Mouse (Mus musculus) c-Kit-positive CD71-negative TER-119-negative erythroid progenitor cells, embryonic 14.5 days (primary cell): ENCODE results near the gene Scoc.

Experiments
- DNase-seq: peaks from one replicate; pipeline ENCODE4 v3.0.0-alpha.2; 2013; ENCODE audit warnings: low read depth

Gene Scoc

DNA sequence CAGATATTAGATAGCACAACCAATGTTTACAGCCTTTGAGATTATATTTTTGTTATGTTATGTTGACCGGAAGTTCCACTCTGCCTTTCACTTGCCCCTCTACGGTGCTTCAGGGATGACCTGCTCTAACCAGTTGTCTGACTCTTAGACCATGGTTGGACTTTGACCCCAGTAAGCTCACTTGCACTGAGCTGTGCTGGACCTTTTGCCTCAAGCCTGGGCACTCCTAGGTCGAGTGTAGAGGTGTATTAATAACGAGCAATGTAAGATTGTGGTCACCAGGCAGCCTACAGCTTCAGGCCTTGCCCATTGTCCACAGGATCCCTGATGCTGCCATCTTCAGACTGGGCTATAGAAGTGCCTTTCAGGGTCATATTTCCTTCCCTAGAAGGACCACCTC lies 60.5 kb downstream of the Scoc start:
- DNase-seq, result no peak

DNA sequence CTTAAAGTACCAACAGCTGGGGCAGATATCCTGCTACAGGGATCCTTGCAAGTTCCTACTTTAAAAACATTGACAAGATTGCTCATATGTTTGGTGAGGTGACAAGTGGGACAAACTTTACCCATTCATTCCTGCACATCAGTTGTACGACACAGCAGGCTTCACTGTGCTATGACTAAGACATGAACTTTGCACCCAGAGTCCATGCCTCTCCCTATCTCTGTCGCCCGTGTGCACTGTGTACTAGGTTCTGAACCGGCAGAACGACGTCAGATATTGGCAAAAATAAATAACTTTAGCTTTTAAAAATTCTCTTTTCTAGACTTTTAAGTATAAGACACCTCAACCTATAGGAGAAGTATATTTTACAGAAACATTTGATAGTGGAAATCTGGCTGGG lies 61.5 kb downstream of the Scoc start:
- DNase-seq, result no peak

DNA sequence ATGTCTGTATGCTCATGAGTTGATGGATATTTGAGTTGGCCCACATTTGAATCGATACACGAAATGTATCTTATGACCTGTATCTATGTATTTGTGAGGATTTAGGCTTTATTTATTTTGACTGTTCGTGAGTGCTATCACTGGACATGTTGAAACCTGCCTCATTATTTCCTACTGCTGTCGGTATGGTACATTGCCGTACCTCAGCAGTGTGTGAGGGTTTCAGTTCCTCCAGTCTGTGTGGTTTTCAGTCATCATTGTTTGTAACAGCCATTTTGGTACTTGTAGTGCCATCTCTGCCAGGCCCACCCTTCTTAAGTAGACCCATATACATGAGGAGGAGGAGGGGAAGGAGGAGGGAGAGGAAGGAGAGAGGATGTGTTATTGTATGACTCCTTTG lies 63.9 kb downstream of the Scoc start:
- DNase-seq, result no peak

DNA sequence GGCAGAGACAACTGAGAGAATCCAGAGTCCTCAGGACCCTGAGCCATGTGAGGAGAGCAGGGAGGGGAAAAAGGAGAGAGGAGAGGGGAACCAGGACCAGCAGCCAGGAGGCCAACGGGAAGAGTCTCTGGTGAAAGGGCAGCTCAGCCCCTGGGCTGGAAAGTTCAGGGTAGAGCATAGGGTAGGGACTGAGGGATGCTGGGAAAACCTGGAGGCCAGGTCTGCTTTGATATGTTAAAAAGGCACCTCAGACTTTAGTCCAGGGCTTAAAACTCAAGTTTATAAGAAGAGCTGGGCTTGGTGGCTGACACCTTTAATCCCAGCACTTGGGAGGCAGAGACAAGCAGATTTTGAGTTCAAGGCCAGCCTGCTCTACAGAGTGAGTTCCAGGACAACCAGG lies 65.7 kb downstream of the Scoc start:
- DNase-seq, result no peak

DNA sequence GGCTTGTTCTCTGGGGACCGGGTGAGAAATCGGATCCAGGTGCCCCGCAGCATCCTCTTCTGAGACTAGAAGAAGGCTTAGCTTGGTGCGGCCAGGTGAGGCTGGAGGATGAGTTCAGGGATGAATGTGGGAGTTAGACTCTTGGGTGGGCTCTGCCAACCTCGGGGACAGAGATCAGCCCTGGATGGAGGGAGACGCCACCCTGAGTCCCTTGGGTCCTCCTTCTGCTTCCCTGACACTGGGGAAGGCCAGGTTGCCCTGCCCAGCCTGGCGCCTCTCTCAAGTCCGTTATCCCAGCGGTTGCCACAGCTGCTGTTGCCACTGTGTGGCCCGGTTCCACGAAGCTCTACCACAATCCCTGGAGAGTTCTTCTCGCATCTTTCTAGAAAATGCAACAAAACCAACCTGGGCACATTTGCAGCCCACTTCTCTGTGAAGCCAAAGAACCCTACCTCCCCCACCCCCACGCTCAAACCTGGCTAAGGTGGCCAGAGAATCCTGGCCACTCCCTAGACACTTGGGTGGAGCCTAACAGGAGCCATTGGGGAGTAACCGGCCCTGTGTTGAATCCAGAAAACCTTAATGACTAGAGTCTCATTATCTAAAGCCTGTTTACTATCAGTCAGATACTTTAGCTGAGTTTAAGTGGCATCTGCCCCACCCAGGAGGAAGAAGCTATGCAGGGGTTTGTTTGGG lies 68.0 kb downstream of the Scoc start:
- no peak for DNase-seq

DNA sequence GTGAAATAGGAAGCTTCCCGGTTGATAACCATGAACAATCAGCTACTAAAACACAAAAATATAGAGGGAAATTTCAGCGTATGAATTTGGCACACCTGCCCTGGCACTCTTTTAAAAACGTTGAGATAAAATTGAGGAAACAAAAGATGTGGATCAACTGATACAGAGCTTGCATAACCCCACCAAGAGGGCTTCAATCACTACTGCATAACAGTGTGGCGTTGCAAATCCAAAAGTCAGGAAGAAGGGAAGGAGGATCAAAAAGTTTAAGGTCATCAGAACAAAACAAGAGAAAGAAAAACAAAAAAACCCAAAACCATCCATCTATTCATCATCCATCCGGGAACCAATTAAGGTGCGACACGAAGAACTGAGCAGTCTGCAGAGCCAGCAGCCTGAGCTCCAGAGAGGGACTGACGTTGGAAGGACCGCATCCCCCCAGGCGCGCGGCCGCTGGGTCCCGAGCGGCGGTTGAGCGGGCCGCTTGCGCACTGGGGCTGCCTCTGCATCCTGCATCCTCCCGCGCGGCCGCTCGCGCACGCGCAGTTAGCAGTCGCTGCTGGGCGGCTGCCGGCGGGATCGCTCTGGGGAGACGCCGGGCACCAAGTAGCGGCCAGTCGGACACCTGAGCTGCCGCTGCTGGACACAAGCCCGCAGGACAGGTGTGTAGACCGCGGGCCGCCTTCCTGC lies 68.7 kb downstream of the Scoc start, which contains the start of gene Clgn:
TSS of gene Clgn (plus strand) at position 552 of the 690 bp plus-strand sequence.
- DNase-seq, result peak; percentile 23

DNA sequence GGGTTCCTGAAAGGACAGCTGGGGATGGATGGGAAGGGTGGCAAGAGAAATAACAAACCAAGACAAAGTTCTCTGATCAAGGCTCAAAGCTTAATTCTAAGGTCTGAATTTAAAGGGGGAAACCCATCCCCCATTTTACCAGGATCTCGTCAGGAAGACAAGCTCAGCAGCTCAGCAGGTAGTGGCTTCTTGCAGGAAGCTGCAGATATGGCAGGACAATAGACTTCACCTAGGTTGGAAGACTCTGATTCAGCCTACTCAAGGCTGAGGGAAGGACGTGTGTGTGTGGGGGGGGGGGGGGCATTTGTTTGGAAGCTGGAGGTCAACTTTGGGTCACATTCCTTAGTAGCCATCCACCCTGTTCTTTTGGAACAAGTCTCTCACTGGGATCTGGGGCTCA lies 75.3 kb downstream of the Scoc start:
- DNase-seq, result no peak

DNA sequence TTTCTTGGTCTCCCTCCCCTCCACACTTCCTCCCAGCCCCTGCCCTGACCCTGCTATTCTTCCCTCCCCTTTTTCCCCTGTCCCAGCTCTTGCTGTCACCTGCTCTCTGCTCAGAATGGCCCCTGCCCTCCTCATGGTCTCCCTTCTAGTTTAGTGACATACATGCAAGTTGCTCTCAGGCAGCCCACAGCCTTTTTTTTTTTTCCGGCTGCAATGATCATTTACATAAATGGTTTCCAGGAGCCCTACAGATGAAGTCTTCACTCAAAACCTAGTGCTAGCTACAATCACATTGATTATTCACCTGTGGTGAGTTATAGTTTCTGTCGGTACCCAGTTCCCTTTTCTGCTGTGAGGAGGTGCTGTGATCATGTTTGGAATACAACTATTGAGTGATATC lies 77.2 kb downstream of the Scoc start:
- no peak for DNase-seq

DNA sequence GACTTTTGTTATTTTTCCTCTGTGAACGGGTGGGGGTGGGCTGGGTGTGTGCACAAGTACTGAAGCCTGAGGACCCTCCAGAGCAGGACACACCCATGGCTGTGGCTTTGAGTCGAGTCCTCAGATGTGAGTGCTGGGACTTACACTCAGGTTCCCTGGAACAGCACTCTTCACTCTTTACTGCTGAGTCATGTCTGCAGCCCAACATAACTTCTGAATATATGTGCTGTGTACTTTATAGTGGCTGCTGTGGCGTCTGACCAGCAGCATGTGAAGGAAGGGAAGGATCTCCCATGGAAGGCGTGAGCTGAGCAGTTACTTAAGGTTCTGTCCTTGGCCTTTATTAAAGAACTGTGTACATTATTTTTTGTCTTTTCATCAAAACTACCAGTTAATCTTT lies 78.0 kb downstream of the Scoc start:
- no peak for DNase-seq
